Mouse (Mus musculus) left cerebral cortex, adult 18-20 months (tissue): ENCODE data around the gene Olfr954. TPM values are rescaled to one million over a fixed set of nuclear protein-coding genes. Genes with fewer than 3 reads are reported as not detected.

Experiments
- DNase-seq, 2 experiments: peaks; one replicate each; pipeline ENCODE4 v3.0.0; 2021 to 2022; ENCODE audit warnings: low spot score in 2 of 2, mixed read lengths in 1 of 2
- long read RNA-seq, 2 experiments: library from polyadenylated mRNA; stranded (forward); transcript quantifications; one replicate each; pipeline ENCODE4 v2.0.0; 2021
- total RNA-seq, 2 experiments: library from RNA; stranded (reverse); gene quantifications; 2 replicates each; pipeline ENCODE4 v1.2.3; 2021

Gene Olfr954
- total RNA-seq = not detected
- long read RNA-seq, experiment 1 = 0 reads
- long read RNA-seq, experiment 2 = 0 reads

DNA sequence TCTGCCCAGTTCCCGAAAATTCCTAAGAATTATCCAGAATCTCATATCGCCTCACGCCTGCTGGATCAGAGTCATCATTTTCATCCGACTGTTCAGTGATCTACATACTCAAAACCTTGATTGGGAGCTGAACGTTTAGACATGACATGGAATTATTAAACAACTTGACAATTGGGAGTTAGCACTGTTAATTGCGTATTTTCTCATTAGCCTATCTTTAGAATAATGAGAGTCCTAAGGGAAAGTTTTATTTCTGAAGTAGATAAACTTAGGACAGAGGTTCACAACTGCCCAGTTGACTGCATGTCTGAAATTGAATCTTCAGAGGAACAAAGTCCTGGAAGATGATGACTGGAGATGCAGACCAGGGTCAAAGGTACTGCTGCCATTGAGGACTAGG, at the start of gene Olfr954:
Gene Olfr954, plus strand, starts transcription at position 301 of the 400 bp plus-strand sequence.
- no peak for DNase-seq

GRCm38 (mm10) chr9:39427048-39427447, 29.5 kb upstream of the Olfr954 start, which contains the start of gene Olfr952:
TSS of gene Olfr952 (minus strand) at chr9:39427148.
- DNase-seq = no peak

DNA sequence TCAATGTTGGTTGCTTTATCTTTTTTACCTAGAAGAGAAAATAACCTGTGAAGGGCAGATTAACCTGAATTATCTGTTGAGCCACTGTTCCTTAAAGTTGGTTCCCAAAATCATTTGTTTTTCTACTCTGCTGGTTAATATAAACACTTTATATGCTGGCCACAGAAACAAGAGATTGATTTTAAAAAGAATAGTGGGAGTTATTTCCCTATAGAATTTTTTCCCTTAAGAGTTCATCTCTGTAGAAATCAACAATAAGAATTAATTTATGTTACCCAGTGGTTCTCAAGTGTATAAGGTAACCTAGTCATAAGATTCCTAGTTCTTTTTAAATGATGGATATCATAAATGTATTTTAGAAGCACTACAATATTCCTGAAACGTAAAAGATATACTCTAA, 15.3 kb downstream of the Olfr954 start, which contains the start of gene Olfr955:
Gene Olfr955, minus strand, starts transcription at position 101 of the 400 bp plus-strand sequence.
- DNase-seq = no peak

DNA sequence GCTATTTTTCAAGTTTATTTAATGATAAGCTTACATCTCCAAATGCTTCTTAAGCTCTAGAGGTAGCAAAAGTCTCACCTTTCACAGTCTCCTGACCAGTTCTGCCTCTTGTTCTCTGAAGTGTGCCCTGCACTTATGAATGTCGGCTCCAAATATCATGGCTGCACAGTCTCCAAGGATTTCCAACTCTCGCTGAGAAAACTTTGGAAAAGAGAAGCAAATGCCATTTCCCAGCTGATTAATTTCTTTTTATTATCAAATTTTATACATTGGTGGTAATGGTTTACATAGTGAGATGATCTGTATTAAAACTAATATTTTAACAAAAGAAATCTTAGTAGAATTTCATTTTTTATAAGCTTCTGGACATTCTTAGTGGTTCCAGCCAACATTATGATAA, 37.4 kb downstream of the Olfr954 start, which contains the start of gene Olfr44:
Gene Olfr44, minus strand, starts transcription at position 101 of the 400 bp plus-strand sequence.
- no peak for DNase-seq

DNA sequence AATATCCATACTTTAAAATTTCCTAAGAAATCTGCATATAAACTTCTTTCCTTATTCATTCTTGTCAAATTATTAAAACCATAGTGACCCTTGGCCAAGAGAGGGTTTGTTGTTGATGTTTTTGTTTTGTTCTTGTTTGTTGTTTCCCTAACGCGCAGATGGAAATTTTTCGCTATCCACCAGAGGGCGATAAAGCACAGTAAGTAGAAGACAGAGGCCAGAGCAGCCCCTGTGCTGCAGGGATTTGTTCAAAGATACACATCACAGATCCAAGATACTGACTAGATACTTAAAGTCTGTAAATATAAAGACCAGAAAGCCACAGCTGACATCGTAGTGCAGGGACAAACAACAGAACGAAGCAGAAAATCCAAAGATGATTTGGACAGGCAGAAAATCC, 52.5 kb downstream of the Olfr954 start:
- peak; percentile 49 to 74 for DNase-seq

DNA sequence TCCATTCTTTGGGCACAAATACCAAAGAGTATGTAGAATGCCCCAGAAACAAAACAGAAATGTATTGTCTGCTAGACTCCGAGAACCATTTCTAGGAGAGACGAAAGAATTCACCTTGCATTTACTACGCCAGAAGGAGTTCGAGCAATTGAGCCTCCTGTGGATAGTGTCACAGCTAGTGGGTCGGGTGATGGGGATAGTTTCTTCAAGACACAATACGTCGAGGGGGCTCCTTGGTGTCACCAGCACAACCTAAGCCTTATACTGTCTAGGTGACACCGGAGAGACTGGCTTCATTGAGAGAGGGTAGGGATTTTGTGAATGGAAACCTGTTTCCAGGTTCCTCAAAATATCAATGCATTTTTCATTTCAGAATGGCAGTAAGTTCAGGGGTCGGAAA, 52.9 kb downstream of the Olfr954 start:
- DNase-seq = no peak

Other genes with a start within 250 kb of the Olfr954 start
- not detected for gene Olfr1537, start 206.7 kb upstream of the Olfr954 start, total RNA-seq
- not detected for gene Olfr945, start 179.9 kb upstream of the Olfr954 start, total RNA-seq
- gene Olfr948, start 130.7 kb upstream of the Olfr954 start, total RNA-seq = not detected
- gene Olfr951, start 69.3 kb upstream of the Olfr954 start, total RNA-seq = not detected
- not detected for gene Olfr952, start 29.6 kb upstream of the Olfr954 start, total RNA-seq
- not detected for gene Olfr955, start 15.2 kb downstream of the Olfr954 start, total RNA-seq
- not detected for gene Olfr44, start 37.3 kb downstream of the Olfr954 start, total RNA-seq
- gene Olfr957, start 59.1 kb downstream of the Olfr954 start, total RNA-seq = not detected
- not detected for gene Olfr958, start 97.4 kb downstream of the Olfr954 start, total RNA-seq
- gene Olfr959, start 118.9 kb downstream of the Olfr954 start, total RNA-seq = not detected
- 1 to 10 TPM; 3.9 to 6.2 TPM for gene AW551984, start 147.7 kb downstream of the Olfr954 start, total RNA-seq
- not detected for gene Olfr148, start 154.0 kb downstream of the Olfr954 start, total RNA-seq
- gene Olfr960, start 164.7 kb downstream of the Olfr954 start, total RNA-seq = not detected
- not detected for gene Olfr961, start 188.4 kb downstream of the Olfr954 start, total RNA-seq
- gene Olfr963, start 210.5 kb downstream of the Olfr954 start, total RNA-seq = not detected